Mouse (Mus musculus): ENCODE measurements at regions not wholly inside any gene's neighbourhood (a gene's known extent, or its start where the extent isn't known, plus 50 kb on each side); places are given as distances from the start of the nearest gene placed in this dataset.

DNA sequence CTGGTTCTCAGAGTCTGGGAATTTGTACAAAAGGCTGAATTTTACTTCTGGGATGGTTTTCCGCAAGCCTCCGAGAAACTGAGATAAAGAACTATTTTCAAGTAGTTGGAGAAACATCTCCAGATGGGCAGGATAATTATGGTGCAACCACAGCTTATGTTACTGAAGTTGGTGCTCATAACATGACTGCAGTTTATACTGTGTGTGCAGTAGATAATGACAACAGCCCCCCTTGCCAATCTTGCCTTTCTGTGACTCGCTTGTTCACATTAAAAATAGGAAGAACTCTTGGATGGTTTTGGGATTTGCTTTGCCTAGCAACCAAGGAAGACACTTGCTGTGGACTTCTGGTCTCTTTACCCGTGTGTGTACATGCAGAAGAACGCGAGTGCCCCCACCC, 72.4 kb upstream of the Psmd7 start:
- TF ChIP-seq POLR2A (IDR thresholded peaks at IDR 0.05; ENCODE audit: control insufficient read depth, low read depth, low read length) (no peak), CTCF (IDR thresholded peaks at IDR 0.05; ENCODE audit: control insufficient read depth, insufficient read depth, insufficient replicate concordance, low read depth, low read length) (no peak)
